Mouse (Mus musculus): ENCODE results near the gene Pgc.

Pgc gene

DNA sequence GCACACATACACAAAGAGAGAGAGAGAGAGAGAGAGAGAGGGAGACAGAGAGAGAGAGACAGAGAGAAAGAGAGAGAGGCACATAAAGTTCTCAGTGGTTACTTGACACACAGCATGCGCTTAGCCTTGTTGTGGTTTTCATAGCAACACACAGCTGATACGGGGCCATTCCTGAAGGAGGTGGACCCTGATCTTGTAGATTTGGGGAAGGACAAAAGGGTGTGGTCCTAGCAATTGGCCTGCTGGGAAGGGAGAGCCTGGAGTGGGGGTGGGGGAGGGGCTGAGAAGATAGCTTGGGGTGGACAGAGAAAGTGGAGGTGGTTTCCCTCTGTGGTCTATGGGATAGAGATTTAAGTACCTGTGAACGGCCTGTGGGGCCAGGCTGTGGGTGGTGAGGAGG lies 16.6 kb upstream of the Pgc start:
- no peak for DNase-seq

- DNase-seq = no peak
These were observed 14.8 kb upstream of the Pgc start for GRCm38 (mm10) chr17:47711883-47712282.

DNA sequence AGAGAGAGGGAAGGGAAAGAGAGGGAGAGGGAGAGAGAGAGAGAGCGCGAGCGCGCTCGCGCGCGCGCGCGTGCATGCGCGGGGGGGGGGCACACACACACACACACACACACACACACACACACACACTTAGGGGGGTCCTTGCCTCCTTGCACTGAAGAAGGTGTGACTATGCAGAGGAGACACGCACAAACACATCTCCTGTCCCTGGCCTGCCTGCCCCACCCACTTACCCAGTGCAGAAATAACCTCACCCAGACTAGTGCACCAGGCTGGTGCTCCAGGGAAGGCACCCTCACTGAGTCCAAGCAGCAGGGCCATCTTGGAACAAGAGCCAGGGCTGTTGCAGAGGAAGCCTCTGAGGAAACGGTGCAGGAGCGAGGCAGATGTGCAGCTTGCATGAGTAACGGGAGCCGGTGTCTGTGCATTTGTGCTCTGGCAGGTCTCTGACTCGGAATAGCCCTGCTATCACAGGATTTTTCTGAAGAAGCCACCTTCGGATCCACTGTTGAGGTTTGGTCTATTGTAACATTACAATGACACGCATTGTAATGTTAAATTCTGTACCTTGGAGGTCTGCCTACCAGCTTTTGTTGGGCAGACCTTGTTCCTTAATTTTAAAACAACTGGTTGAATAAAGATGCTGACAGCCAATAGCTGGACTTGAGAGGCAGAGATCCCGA lies 13.6 kb upstream of the Pgc start:
- DNase-seq = no peak

DNA sequence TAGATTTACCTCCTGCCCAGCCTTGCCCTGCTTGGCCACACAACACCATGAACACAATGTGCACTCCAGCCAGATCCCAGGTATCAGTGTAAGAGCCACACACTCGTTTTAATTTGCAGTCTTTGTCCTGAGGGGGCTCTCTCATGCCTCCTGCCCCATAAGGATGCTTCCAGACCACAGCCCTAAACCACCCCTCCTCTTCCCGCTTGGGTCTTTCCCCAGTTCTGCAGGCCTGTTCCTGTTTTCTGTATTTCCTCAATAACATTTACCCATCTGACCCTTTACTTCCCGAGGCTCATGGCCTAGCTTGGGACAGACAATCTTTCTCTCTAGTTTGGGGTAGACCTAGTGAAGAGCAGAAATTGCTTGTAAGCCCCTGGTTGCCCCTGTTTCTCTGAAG lies 11.6 kb upstream of the Pgc start:
- no peak for DNase-seq

- DNase-seq = no peak
These were observed 5.5 kb upstream of the Pgc start for GRCm38 (mm10) chr17:47721183-47721582.

DNA sequence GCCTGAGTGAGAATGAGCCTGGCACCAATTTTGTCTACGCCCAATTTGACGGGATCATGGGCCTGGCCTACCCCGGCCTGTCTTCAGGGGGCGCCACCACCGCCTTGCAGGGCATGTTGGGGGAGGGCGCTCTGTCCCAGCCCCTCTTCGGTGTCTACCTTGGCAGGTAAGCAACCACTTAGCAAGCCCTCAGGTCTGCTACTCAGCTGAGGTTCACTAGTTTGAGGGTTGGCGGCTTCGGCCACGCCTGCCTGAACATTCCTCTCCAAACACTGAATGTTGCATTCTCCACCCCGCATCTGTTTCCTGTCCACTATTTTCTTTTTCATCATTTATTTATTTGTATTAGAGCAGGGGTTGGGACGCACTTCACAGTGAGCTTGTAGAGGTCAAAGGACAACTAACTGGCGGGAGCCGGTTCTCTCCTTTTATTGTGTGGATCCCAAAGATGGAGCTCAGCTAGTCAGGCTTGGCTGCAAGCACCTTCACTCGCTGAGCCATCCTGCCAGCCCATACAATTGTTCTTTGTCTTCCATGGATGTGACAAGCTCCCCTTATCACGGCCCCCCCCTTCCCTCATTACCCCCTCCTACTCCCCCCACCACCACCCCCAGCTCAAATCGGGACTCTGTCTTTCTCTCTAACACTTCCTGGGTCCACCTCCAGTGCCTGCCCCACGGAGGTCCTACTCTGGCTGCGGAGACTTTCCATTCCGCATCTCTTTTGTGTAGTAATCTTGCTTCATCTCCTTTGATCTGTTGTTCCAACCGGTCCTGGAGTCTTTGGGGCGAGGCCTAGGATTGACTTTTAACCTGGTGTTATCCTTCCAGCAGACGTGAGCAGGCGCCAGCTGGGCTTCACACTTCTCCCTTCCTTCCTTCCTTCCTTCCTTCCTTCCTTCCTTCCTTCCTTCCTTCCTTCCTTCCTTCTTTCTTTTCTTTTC lies 4.3 kb downstream of the Pgc start:
- no peak for DNase-seq

DNA sequence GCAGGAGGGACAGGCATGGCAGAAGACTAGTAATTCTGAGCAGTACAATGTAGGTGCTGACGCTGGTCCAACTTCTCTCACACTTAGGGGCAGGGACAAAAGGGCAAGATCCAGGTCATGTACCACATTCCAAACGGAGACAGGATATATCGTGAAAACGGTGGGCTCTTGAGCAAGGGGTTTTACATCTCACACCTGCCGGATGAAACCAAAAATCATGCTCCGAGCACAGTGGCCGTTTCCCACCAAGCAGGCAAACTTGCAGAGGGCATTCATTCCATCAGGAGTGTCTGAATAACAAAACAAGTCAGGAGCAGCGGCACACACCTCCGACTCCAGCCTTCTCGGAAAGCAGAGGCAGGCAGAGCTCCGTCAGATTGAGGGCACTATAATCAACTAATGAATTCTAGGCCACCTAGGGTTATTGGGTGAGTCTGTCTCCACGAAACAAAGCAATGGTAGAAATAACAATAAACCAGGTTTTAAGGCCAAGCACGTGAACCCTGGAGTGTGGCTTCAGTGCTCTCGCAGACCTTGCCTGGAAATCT lies 9.0 kb downstream of the Pgc start:
- no peak for DNase-seq

DNA sequence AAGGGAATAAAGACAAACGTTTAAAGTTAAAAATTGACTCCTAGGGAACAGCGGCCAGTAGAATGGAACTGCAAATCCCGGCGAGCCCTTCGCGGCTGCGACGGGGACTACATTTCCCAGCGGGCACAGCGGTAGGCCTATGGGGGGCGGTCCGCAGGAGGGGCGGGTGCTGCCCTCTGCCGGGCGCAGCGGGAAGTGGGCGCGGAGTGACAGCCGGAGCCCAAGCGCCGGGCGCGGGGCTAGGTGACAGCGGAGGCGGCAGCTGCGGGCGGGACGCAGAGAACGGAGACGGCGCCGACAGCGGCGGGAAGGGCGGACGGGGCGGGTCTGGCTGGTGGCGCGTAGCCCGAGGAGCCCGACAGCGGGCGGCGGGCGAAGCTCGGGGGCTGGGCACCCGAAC lies 10.2 kb downstream of the Pgc start, which contains the start of gene Tfeb:
Gene Tfeb, plus strand, starts transcription at position 175 of the 400 bp plus-strand sequence.
- peak; percentile 89 to 92 for DNase-seq

DNA sequence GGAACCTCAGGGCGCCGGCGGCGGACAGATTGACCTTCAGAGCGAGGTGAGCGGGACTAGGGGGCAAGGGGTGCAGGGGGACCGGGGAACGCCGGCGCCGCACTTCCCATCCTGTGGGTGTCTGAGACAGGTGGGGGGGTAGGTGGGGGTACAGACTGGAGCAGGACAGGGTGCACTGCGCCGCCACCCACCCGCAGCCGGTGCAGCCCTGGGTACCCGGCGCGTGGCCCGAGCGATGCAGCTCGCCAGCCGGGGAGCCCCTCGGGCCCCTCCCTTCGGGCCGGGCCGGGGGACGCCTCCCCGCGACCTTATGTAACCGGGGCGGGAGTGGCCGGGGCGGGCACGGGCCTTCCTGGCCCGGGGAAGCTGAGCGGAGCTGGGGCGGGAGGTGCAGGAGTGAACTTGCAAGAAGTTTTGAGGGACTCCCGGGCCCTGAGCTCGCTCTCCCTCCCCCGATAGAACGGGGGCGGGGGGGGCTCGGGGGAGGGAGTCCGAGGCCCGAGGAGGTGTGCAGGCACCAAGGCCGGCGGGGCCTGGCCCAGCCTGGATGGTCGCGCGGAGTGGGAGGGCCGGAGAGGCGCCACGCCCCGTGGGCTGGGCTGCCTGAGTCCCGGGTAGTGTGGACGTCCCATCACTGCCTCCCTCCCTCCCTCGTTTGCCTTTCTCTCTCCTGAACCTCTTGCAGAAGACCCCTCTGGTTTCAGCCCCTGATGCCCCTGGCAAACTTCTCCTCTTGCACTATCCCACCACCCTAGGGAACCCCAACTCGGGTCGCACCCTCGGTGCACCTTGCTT lies 10.8 kb downstream of the Pgc start:
- DNase-seq = peak; percentile 69 to 72

DNA sequence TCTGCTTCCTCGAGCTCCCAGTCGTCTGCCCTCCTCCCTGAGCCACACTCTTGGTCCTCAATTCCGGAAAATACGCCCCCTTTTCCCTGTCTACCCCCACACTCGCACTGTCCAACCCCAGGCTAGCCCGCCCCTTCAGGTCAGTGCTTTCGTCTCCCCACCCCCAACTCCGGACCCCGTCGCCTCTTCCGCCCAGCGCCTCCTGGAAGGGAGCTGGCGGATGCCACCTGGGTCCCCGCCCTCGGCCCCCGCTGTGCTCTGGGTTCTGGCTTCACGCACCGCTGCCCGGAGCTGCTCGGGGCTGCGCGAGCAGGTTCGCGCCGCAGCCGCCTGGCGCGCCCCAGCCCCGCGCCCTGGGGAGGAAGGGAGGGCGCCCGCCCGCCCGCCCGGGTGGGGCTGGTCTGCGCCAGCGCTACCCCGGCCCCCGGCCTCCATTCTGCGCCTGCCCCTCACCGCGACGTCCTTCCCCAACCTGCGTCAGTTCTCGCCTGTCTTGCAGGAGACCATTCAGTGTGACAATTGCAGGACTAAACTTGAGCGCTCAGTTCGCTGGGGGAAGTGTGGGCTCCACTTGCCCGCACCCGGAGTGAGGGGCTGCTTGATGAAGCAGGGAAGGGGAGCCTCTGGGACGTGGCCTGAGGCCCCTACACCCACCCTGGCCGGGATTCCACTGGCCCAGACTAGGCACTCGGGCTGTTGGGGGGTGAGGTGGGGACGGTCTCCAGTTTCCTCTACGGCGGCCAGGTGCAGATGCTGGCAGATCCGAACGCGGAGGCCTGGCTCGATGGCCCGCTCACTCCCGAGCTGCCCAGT lies 11.6 kb downstream of the Pgc start:
- DNase-seq = peak; percentile 56 to 66

DNA sequence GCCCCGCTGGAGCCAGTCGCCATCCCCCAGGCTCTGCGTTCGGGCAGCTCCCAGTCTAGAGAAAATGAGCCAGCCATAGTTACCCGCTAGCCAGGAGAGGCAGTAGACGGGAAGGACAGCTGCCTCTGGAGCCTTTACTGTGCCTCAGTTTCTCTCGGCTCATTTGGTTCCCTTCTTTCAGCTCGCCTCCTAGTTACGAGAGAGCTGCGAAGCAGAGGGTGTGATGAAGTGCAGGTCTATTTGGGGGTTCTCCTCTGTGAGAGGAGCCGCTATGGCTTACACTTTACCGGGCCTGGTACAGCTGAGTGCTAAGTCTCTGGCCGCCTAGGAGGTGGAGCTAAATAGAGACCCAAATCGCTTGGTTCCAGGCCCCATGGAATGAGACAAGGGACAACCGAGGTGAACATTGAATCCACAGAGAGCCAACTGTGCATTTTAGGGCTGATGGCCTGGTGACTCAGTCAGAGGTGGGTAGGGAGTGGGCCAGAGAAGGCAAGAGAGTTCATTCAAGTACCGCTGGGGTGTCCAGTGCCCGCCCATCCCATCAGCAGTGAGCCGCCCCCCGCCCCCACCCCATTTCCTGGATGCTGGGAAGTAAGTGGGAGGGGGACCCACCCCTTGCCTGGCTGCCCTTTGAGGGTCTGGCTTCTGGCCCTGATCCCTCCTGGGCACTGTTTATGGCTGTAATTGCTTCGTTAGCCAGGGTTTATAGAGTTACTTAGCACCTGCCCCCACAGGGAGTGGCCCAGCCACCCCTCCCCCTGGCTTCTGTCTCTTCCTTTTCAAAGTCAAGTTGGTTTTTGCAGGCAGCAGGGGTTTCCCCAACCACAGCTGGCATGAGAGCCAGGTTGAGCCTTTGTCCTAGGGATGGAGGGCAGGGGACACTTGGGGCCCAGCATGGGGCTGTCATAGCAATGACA lies 12.5 kb downstream of the Pgc start:
- DNase-seq = peak; percentile 22 to 57

GRCm38 (mm10) chr17:47740186-47740585 lies 13.5 kb downstream of the Pgc start:
- no peak for DNase-seq

DNA sequence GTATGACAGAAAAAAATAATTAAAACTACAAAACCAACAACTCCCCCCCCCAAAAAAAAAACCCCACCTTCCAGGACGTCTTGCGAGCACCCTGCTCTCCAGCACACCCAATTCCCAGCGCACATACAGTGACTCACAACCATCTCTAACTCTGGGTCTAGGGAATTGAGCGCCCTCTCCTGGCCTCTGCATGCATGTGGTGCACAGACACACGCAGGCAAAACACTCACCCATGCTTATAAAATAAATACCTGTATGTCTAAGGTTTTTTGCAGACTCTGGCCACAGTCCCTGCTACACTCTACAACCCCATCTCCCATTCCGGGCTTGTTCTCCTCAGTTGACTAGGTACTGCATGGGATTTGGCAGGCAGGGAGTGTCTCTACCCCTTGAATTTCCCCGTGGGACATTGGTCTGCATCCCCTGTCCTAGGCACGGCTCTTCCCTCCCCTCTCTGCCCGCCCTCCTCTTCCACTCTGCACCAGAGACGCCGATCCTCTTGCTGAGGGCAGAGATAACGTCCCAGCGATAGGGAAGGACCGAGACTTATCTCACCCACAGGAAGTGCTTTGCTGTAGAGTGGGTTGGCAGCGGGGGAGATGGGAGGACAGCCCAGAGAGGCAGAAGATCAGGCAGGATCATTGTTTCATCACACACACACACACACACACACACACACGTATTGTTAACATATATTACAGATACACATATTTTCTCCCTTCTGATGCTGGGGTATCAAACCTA lies 16.5 kb downstream of the Pgc start:
- no peak for DNase-seq

GRCm38 (mm10) chr17:47744086-47744485 lies 17.4 kb downstream of the Pgc start:
- no peak for DNase-seq

GRCm38 (mm10) chr17:47744746-47745368 lies 18.2 kb downstream of the Pgc start:
- DNase-seq = no peak

DNA sequence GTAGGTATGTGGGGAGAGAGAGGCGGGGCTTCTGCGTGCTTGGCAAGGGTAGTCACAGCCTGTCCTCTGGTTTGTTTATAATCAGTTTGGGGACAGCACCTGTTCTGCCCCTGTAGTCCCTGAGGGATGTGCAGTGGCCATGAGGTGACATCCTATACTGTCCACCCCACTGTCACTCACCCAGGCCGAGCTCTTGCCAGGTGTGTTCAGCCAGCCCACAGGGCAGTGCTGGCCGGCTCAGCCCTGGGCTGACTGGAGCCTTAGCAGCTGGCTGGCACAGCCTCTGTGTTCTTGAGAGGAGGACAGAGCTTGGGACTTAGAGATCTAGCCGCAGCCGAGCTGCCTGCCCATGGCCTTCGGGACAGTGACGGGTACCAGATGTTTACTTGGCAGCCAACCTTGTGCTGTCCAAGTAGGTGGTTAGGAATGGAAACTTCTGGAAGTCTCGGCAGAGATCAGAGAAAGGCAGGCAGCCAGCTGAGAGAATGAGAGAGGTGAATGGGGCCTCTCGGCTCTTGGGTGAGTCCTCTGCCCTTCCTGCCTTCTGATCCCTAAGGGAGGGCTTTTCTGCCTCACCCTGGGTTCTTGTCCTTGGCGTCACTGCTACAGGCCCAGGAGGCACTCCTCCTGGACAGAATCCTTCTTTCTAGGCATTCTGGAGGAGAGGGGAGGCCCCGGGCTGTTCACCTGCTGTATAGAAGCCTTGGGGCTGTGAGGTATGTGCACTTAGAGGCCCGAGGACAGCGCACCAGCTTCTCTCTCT lies 22.3 kb downstream of the Pgc start:
- no peak for DNase-seq

- DNase-seq = no peak
These were observed 23.0 kb downstream of the Pgc start for GRCm38 (mm10) chr17:47749626-47750025.

- no peak for DNase-seq
These were observed 23.5 kb downstream of the Pgc start for GRCm38 (mm10) chr17:47750101-47750500.

DNA sequence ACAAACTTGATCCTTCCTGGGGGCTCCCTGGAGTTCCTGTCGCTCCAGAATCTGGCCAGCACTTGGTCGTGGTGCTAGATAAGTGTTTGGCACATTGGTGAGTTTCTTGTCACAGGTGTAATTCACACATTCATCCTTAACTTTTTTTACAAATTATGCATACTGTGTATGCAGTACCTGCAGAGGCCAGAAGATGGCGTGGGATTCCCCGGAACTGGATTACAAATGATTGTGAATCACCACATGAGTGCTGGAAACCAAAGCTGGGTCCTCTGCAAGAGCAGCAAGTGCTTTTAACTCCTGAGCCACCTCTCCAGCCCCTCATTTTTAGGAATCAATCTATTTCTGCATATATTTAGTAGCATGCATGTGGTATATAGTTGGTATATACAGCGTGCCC lies 25.2 kb downstream of the Pgc start:
- DNase-seq = no peak

All from thymus, adult 18-20 months (tissue).